Mouse (Mus musculus) E14TG2a.4 (cell line): Measurements from ENCODE around the gene Rabep2.
A peak's percentile ranks its signal among the peaks of the same experiment; 100 is the strongest.
"Not testable (repeated sequence)": the region's sequence is repeated elsewhere in the genome, so short reads cannot be mapped to it uniquely, and the experiment has no call there.

ENCODE experiments used
- H3K27me3 ChIP-seq: 2 replicates; pipeline ENCODE4 v1.6.1; 2014; ENCODE audit warnings: low read length, control low read depth; ENCODE audit not compliant: insufficient read depth
- H3K36me3 ChIP-seq: 2 replicates; pipeline ENCODE4 v1.6.1; 2014; ENCODE audit warnings: low read length, control low read depth; ENCODE audit not compliant: insufficient read depth
- H3K4me1 ChIP-seq: replicated peaks from 2 replicates; pipeline ENCODE4 v1.6.1; 2014; ENCODE audit warnings: low read depth, low read length, control low read depth
- H3K4me3 ChIP-seq: replicated peaks from 2 replicates; pipeline ENCODE4 v1.5.1; 2014; ENCODE audit warnings: mild to moderate bottlenecking, low read length
- H3K9me3 ChIP-seq: 2 replicates; pipeline ENCODE4 v1.6.1; 2014; ENCODE audit warnings: low read length, control low read depth
- CTCF ChIP-seq: conservative IDR thresholded peaks from 2 replicates; pipeline ENCODE4 v1.5.1; 2014; ENCODE audit warnings: low read length
- NANOG ChIP-seq: IDR thresholded peaks from 2 replicates; pipeline ENCODE4 v1.6.1; 2014; ENCODE audit warnings: borderline replicate concordance, low read length, mixed read lengths
- POU5F1 ChIP-seq: IDR thresholded peaks from 2 replicates; pipeline ENCODE4 v1.6.1; 2014; ENCODE audit warnings: low read length, borderline replicate concordance

Gene Rabep2

GRCm38 (mm10) chr7:126428631-126429502 lies at the start of gene Rabep2:
Gene Rabep2, plus strand, starts transcription at chr7:126428759.
- Histone ChIP-seq H3K4me1 (peaks cover 25% of the 10 kb centered on the region), H3K36me3 (peaks cover 39% of the 10 kb centered on the region), H3K27me3 (peaks cover 8% of the 10 kb centered on the region), H3K9me3 (no peaks in the 10 kb centered on the region), H3K4me3 (peak within 1 kb of the TSS; percentile 86)
- no peak for TF ChIP-seq CTCF
- no peak for TF ChIP-seq POU5F1
- no peak for TF ChIP-seq NANOG

DNA sequence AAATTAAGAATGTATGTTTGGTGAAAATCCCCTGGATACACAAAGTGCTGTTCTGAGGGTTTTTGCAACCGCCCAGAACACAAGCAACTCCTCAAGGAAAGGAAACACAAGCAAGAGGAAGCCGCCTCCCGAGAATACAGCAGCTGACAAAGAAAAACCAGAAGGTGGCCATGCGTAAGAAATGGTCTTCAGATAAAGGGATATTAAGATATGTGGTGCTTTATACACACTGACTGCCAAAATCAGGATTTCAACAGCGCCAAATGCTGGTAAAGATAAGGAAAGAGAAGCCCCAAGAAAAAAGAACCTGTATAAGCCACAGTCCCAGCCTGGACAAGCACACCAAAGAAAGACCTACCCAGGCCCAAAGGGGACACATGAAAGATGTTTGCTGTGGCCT lies 45.0 kb upstream of the Rabep2 start:
- Histone ChIP-seq H3K9me3 (no peaks in the 10 kb centered on the region), H3K27me3 (no peaks in the 10 kb centered on the region), H3K4me1 (peaks cover 39% of the 10 kb centered on the region), H3K36me3 (peaks cover 66% of the 10 kb centered on the region), H3K4me3 (no peak overlapping the region)
- TF ChIP-seq NANOG (no peak), POU5F1 (no peak), CTCF (no peak)

GRCm38 (mm10) chr7:126388185-126388584 lies 40.4 kb upstream of the Rabep2 start:
- H3K36me3 ChIP-seq = peaks cover 87% of the 10 kb centered on the region
- H3K4me1 ChIP-seq = peaks cover 73% of the 10 kb centered on the region
- no peaks in the 10 kb centered on the region for H3K9me3 ChIP-seq
- no peak for TF ChIP-seq CTCF
- no peak for TF ChIP-seq POU5F1
- TF ChIP-seq NANOG = no peak
- no peak overlapping the region for H3K4me3 ChIP-seq
- H3K27me3 ChIP-seq = no peaks in the 10 kb centered on the region

DNA sequence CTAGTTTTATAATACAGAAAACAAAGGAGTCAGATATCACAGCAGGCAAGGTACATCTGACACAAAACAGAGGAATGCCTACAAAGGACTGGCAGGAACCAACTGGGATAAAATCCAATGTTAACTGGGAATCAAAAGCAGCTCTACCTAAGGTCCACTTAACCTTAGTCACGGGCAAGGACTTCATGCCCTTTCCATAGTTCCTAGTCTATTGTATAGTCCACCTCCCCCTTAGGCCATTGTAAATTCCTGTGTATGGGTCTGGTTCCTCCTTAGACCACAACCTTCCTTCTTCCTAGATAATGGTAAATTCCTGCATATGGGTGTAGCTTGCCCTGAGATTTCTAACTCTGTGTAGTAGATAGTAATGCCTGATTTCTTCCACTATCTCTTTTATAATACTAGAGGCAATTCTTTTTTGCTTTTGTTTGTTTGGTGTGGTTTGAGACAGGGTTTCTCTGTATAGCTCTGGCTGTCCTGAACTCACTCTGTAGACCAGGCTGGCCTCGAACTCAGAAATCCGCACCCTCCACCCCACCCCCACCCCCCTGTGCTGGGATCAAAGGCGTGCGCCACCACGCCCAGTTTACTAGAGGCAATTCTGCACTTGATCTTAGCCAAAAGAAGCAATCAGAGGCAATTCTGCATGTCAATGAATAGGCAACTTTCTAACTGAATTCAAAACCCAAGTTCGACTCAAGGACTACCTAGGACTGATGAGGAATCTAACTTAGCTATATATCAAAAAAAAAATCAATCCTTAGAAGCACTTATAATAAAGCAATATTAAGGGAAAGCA lies 36.3 kb upstream of the Rabep2 start:
- Histone ChIP-seq H3K36me3 (peaks cover 72% of the 10 kb centered on the region), H3K4me3 (peak overlapping the region; percentile 39), H3K4me1 (peaks cover 81% of the 10 kb centered on the region)
- peak; percentile 92 for TF ChIP-seq NANOG
- not testable (repeated sequence) for H3K9me3 ChIP-seq, H3K27me3 ChIP-seq

DNA sequence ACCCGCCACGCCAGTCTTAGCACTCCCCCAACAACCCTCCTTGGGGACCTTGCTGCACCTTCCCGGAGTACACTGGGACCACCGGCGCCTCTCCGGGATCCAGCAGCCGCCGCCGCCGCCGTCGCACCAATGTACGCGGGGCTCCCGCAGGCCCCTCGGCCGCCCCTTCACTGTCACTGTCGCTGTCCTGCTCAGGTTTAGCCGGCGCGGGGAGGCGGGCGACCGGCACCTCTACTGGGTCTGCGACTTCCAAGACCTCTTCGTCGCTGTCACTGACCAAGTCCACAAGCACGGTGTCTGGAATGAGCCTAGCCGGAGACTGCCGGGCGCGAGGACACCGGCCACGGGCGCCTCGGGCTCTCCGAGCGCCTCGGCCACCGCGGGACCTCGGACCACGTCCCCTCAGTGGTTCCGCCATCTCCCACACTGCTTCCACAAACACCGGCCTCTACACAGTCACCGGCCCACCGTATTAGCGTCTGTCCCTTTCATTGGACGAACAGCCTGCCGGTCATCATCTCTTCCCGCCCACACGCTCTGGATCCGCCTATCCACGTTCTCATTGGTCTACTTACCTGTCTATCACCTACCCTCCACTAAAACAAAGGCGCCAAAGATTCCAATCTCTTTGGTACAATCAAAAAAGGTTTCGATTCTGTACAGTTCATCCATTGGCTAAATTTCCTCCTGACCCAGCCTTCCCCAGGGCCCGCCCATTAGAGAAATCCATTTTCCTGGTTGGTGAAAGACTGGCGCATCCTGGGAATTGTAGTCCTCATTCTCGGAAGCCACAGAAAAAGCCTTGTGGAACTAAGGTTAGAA lies 32.0 kb upstream of the Rabep2 start, which contains the start of gene Nfatc2ip:
Gene Nfatc2ip (minus strand): TSS at position 440 of the 822 bp plus-strand sequence.
- H3K4me3 ChIP-seq = peak within 1 kb of the TSS; percentile 99
- TF ChIP-seq CTCF (no peak), POU5F1 (no peak)
- no peaks in the 10 kb centered on the region for H3K27me3 ChIP-seq
- peaks cover 52% of the 10 kb centered on the region for H3K4me1 ChIP-seq
- H3K9me3 ChIP-seq = no peaks in the 10 kb centered on the region
- peaks cover 30% of the 10 kb centered on the region for H3K36me3 ChIP-seq

DNA sequence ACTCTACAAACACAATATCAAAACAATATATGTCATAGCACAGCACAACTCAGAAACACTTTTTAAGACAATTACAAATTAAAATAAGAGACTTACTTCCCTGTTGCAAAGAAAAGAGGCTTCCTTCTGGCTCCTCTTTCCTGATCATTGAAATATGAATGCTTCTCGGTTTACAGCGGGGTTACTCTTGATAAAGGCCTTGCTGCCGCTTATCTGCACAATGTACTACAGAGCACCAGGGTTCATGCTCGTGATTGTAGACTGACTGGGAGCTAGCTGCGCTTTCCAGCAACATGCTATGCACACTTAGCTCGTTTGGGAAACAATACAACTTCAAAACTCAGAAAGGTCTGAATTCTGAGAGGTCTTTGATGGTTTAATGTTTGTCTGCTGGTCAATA lies 31.3 kb upstream of the Rabep2 start:
- H3K27me3 ChIP-seq = no peaks in the 10 kb centered on the region
- TF ChIP-seq NANOG (no peak), CTCF (no peak), POU5F1 (no peak)
- no peaks in the 10 kb centered on the region for H3K9me3 ChIP-seq
- H3K4me1 ChIP-seq = peaks cover 45% of the 10 kb centered on the region
- peak overlapping the region; percentile 21 for H3K4me3 ChIP-seq
- peaks cover 24% of the 10 kb centered on the region for H3K36me3 ChIP-seq

GRCm38 (mm10) chr7:126397822-126398221 lies 30.7 kb upstream of the Rabep2 start:
- Histone ChIP-seq H3K27me3 (no peaks in the 10 kb centered on the region), H3K4me3 (no peak overlapping the region)
- TF ChIP-seq NANOG (no peak), POU5F1 (no peak), CTCF (no peak)

DNA sequence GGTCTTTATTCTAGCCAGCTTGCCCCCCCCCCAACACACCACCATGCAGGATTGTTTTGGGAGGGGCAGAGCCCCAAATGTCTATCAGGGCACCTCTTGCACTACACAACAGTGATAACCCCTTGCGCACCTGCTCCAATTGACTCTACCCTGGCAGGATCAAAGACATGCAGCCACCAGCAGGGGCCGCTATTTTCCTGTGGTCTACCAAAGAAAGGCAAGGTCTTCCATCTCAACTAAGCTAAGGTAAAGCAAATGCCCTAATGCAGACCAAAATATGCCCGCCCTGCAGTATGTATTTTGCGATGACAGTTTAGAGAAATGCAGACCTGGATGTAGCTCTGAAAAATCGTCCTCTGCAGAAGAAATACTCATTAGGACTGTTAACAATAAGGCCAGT lies 29.0 kb upstream of the Rabep2 start:
- H3K4me1 ChIP-seq = peaks cover 27% of the 10 kb centered on the region
- H3K27me3 ChIP-seq = no peaks in the 10 kb centered on the region
- H3K36me3 ChIP-seq = peaks cover 10% of the 10 kb centered on the region
- no peaks in the 10 kb centered on the region for H3K9me3 ChIP-seq
- no peak overlapping the region for H3K4me3 ChIP-seq
- TF ChIP-seq NANOG (no peak), CTCF (peak; percentile 98)

More at GRCm38 (mm10) chr7:126397822-126398221, 30.7 kb upstream of the Rabep2 start:
- peaks cover 24% of the 10 kb centered on the region for H3K36me3 ChIP-seq
- H3K9me3 ChIP-seq = no peaks in the 10 kb centered on the region
- peaks cover 45% of the 10 kb centered on the region for H3K4me1 ChIP-seq

DNA sequence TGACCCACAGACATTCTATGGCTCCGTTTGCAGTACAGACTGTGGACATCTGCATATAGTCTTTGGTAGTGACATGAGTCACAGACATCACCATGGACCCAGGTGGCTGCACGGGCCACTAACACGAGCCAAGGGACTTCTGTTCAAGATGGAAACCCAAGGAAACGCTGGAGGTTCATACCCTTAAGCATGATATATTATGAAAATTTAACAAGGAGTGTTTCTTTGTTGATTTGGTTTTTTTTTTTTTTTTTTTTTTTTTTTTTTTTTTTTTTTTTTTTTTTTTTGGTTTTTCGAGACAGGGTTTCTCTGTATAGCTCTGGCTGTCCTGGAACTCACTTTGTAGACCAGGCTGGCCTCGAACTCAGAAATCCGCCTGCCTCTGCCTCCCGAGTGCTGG lies 26.0 kb upstream of the Rabep2 start:
- H3K4me1 ChIP-seq = peaks cover 11% of the 10 kb centered on the region
- H3K36me3 ChIP-seq, H3K27me3 ChIP-seq, H3K9me3 ChIP-seq, H3K4me3 ChIP-seq: not testable (repeated sequence)
